In genomic region chr1:69600954-69601353, GRCm38 (mm10) we compare ENCODE assay signal across 22 mouse cellular contexts.
A peak's percentile ranks its signal among the peaks of the same experiment; 100 is the strongest.
DNase-seq lines count a peak whose midpoint lies in the region; ATAC-seq lines count a peak whose summit lies in the region.
"Had no signal": no experiment of that assay in that cellular context is flagged by ENCODE, and none has a peak within 500 bp of the region (broad histone marks: within the 10 kb centered on the region; RNA-seq: fewer than 3 reads in every experiment).

No protein-coding gene starts in this region.

- ATAC-seq in CD4-positive, CD25-positive, alpha-beta regulatory T cell, adult 4 months = peak; percentile 25
- peak; percentile 26 for ATAC-seq in activated CD4-positive, CD25-positive, alpha-beta regulatory T cell, adult 4 months
- peak; percentile 55; the same call in 1 of the 2 replicates for ATAC-seq in megakaryocyte-erythroid progenitor cell, adult 5-6 weeks (replicated peaks; ENCODE audit: low FRiP score, low TSS enrichment, poor library complexity, severe bottlenecking)
- ATAC-seq: forebrain, embryonic 13.5 days; forebrain, embryonic 15.5 days; forebrain, postnatal 0 days; Patski had no signal

- peak; percentile 61 for DNase-seq in induced T-regulatory cell, adult 2 months (ENCODE audit: low read depth)
- no peak for DNase-seq in adrenal gland, postnatal 10 days
- no peak for DNase-seq in layer of hippocampus, adult 11-12 months (ENCODE audit: low spot score)
- no peak for DNase-seq in hindbrain, embryonic 10.5 days (ENCODE audit: low spot score)
- DNase-seq: adrenal gland, adult 2 months; adrenal gland, postnatal 14 days; adrenal gland, postnatal 36 days; B cell, adult 2 months; cerebellum, adult 11-12 months; cerebellum, adult 2 months; cerebellum, adult 9-11 months; cerebellum, postnatal 14 days; cerebellum, postnatal 36 days; forebrain, postnatal 0 days had no signal

- no peak overlapping the region for H3K27ac ChIP-seq in hindbrain, embryonic 10.5 days
- H3K27ac ChIP-seq: embryonic facial prominence, embryonic 10.5 days; embryonic facial prominence, embryonic 12.5 days; forebrain, embryonic 13.5 days; forebrain, embryonic 15.5 days had no signal

- no peaks in the 10 kb centered on the region for H3K9me3 ChIP-seq in hindbrain, embryonic 10.5 days
- H3K9me3 ChIP-seq: embryonic facial prominence, embryonic 10.5 days; embryonic facial prominence, embryonic 12.5 days; forebrain, embryonic 13.5 days; forebrain, embryonic 15.5 days had no signal

- H3K4me3 ChIP-seq in hindbrain, embryonic 10.5 days = no peak overlapping the region
- H3K4me3 ChIP-seq: embryonic facial prominence, embryonic 10.5 days; embryonic facial prominence, embryonic 12.5 days; forebrain, embryonic 13.5 days; forebrain, embryonic 15.5 days had no signal

- H3K27me3 ChIP-seq in hindbrain, embryonic 10.5 days (ENCODE audit: insufficient read depth, poor library complexity, severe bottlenecking) = no peaks in the 10 kb centered on the region
- H3K27me3 ChIP-seq: embryonic facial prominence, embryonic 12.5 days; forebrain, embryonic 13.5 days; forebrain, embryonic 15.5 days; Patski had no signal

- H3K4me1 ChIP-seq in hindbrain, embryonic 10.5 days (replicated peaks) = no peaks in the 10 kb centered on the region
- H3K4me1 ChIP-seq: embryonic facial prominence, embryonic 10.5 days; embryonic facial prominence, embryonic 12.5 days had no signal

- H3K36me3 ChIP-seq in hindbrain, embryonic 10.5 days = no peaks in the 10 kb centered on the region
- H3K36me3 ChIP-seq: embryonic facial prominence, embryonic 10.5 days; embryonic facial prominence, embryonic 12.5 days; forebrain, embryonic 15.5 days had no signal

- WGBS in hindbrain, embryonic 10.5 days = 87% methylated on average over 1 of the region's 1 CpGs
